Mouse (Mus musculus) liver, postnatal 0 days (tissue): ENCODE data around the gene Arhgap23.

Experiments used
- CTCF ChIP-seq: sonication (generic); IDR thresholded peaks from 2 replicates; pipeline ENCODE4 v1.5.1; 2016; ENCODE audit warnings: antibody characterized with exemption, low read depth
- EP300 ChIP-seq: IDR thresholded peaks from 2 replicates; pipeline ENCODE4 v1.6.1; 2016; ENCODE audit warnings: antibody characterized with exemption, low read depth, mild to moderate bottlenecking

DNA sequence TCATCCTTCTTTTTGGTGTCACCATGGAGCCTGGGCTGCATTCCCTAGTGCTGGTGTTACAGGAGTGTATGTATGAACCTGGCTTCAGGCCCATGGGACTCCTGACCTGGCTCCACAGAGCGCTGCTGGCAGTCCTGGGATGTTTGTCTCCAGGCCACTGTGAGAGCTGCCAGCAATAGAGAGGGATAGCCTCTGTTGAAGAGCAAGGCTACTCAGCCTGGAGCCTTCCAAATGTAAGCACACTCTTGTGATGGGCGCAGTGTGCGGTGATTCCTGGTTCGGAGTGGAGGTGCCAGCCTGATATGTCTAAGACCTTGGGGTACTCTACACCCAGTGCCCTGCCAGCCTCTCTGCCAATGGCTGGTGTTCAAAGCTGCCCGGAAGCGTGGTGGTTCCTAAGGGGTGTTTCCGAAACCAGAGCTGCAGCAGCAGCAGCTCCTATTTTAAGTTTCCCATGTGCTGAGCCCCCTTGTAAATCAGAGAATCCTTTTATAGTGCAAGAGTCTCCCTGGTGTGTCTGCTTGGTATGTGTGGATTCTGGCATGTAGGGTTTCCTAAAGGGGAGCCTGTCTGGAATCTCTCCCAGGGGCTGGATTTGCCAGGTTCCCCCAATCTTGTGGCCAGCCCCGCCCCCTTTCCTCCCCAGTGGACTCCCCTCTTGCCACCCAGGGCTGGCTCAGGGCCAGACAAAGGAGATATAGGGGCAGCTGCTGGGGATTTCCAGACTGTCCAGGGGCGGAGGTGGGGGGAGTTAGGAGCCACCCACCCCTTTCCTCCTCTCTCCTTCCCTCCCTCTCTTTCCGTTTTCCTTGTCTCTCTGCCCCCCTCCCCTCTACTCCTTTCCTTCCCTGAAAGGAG, 9.0 kb upstream of the Arhgap23 start:
- TF ChIP-seq CTCF (no peak), EP300 (no peak)
